Mouse (Mus musculus) adrenal gland, postnatal 25 days (tissue): ENCODE data around the gene Cdhr2. TPM values are rescaled to one million over a fixed set of nuclear protein-coding genes. Genes with fewer than 3 reads are reported as not detected.
A peak's percentile ranks its signal among the peaks of the same experiment; 100 is the strongest.

ENCODE experiments used
- DNase-seq: peaks from one replicate; pipeline ENCODE4 v3.0.0; 2021; ENCODE audit warnings: mixed read lengths
- total RNA-seq: library from RNA; stranded (reverse); gene quantifications from 2 replicates; pipeline ENCODE4 v1.2.3, GENCODE M21; 2021

The Cdhr2 gene
- total RNA-seq, 1 experiment from 2014 or later, result not detected

DNA sequence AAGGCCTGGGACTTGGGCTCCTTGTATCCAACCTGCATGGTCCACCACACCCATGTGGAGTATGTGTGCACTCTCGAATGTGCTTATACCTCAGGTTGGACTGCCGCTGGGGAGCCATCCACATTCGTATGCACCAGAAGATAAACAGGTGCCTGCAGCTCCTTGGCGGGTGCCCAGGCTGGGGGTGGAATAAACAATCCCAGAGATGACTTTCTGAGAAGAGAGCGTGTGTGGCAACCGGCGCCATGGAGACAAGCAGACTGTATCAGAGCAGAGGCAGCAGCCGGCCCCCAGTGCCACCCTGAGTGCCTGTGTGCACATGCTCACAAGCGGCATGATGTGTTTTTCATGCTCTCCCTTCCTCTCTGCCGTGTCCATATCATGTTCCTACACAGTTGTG lies 51.4 kb downstream of the Cdhr2 start:
- no peak for DNase-seq

DNA sequence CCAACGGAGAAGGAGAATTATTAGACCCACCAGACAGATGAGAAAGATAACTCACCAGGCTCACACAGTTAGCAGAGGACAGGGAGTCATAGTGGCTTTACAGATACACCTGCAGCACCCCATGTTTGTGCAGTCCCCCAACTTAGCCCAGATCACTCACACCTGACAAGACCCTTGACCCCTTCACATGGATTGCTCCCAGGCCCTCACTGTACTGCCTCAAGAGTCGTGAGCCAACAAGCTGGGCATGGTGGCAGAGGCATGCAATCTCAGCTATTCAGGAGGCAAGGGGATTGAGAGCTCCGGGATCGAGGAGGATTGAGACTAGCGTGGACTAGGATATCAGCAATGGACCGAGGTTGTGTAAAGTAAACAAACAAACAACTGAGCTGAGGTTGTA lies 52.5 kb downstream of the Cdhr2 start:
- no peak for DNase-seq

DNA sequence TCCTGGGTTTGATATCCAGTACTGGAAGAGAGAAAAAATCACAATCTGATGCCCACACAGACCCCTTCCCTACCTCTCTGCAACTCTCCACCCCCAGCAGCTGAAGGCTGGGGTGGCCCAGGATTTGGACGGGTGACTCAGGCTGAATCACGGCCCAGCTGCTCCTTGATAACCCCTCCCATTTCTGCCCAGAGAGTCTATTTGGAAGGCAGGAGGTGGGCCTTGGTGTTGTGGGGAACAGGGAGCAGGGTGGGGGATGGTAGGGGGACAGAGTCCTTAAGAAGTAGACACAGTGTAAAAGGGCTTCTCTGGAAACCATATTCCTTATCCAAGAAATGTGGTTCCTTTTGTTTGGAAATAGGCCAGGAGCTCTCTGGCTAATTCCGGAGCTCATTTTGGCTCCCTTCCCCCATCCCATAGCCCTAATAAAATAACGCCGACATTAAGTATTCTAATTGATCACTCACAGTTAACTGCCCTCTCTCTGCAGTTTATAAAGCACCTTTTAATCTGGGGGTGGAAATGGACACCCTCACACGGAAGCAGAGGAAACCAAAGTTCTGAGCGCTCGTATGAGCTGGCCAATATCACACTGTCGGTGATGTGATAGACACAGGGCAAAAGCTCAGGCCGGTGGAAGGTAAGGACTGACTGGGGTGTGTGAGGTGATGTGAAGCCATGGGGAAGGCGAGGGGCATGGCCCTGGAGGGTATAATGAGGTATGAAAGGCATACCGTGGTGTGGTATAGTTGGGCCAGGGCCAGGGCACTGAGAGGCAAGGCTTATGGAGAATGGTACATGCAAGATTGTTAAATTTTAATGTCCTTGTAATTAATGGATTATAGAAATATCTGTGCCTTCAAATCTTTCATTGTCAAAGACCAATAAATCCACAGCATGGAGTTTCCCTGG lies 53.2 kb downstream of the Cdhr2 start:
- no peak for DNase-seq

DNA sequence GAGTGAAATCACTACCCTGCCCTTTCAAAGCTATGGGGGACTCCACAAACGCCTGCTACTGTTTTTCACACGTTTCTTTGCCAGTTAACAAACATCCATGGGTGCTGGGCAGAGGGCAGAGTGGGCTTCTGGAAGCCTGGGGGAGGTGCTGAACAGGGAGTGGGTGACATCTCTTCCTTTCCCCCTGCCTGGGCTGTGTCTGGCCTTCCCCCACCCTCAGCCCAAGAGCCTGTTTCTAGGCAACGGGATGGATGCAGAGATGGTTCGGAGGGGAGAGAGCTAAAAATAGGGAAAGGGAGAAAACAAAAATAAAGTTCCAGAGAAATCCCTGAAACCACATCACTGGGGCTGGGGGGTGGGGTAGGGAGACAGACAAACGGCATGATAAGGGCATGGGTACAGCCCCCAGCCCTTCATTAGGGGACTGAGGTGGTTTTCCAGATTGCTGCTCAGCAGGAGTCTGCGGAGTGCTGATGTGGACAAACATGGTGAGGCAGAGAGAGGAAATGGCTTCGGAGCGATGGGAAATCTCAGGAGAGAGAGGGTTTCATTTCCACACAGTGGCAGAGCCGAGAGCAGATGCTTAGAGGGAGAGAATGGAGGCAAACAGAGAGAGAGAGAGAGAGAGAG lies 54.1 kb downstream of the Cdhr2 start:
- DNase-seq, result no peak

DNA sequence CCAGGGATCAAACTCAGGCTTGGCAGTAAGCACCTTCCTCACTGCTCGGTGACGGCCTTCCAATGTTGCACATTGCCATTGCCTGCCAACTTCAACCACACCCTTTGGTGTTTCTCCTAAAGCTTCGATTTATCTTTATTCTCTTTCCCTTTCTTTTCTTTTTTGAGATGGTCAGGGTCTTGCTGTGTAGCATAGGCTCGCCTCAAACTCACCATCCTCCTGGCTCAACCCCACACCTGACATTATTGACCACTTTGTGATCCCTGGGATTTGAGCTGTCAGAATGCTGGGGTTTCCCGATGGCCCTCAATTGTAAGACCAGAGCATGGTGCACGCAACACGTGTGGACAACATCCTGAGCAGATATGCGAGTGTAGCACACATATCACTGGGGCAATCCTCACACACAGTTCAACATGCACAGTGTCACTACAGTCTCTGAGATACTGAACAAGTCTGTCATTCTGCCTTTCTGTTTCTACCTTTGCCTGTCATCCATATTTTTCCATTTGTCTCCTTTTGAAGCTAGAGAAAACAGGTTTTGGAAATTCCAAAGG lies 55.0 kb downstream of the Cdhr2 start:
- no peak for DNase-seq

DNA sequence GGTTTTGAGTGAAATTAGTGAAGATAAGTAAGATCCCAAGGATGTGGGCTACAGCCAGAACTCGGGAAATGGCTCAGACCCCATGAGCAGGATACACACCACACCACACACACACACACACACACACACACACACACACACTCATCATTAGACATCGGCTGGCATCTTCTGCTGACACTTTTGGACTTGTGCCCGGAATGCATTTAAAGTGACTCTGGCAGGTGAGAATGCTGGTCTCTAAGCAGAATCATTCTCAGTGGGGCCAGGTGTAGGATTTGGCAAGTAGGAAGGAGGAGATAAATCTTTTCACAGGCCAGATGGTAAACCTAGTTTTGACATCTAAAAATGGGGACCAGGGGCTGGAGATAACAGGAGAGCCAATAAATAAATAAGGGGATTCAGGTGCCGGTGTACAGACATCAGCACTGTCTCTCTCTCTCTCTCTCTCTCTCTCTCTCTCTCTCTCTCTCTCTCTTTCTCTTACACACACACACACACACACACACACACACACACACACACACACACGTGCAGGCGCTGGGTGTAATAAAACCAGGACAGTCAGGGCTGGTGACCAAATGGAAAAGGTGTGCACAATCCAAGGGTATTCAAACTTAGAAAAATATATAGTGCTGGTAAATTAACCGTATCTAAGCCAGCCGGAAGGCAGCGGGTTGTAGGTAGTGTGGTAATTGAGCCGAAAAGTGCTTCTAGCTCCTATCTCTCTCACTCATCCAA lies 56.0 kb downstream of the Cdhr2 start:
- DNase-seq, result no peak

DNA sequence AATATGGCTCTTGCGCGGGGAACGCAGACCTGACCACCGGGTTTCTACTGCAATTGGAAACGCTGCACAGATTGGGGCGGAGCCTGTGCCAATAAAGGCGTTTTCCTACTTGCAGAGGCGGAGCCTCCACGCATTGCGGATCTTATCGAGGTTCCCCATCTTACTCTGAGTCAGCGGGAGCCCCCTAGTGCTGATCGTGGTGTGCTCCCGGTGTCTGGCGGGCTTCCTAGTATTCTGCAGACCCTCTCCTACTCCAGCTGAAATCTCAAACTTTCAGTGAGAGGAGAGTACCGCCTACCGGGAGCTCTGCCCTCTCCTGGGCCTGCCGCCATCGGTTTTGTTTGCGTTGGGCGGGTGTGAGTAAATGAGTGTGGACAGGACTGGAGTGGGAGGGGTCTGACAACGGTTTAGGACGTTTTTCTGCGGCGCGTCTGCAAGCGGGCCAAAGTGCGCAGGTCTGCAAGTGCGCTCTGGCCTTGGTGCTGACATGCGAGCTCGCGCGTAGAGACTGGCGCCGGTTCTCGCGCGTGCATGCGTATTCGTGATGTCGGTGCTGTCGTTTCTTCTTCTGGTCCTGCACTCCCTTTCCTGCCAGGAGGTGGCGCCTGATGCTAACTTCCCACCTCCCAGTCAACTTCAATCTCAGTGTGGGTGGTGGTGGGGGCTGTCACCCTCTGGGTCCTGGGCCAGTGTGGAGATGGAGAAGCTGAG lies 56.9 kb downstream of the Cdhr2 start:
- DNase-seq, result peak; percentile 82

DNA sequence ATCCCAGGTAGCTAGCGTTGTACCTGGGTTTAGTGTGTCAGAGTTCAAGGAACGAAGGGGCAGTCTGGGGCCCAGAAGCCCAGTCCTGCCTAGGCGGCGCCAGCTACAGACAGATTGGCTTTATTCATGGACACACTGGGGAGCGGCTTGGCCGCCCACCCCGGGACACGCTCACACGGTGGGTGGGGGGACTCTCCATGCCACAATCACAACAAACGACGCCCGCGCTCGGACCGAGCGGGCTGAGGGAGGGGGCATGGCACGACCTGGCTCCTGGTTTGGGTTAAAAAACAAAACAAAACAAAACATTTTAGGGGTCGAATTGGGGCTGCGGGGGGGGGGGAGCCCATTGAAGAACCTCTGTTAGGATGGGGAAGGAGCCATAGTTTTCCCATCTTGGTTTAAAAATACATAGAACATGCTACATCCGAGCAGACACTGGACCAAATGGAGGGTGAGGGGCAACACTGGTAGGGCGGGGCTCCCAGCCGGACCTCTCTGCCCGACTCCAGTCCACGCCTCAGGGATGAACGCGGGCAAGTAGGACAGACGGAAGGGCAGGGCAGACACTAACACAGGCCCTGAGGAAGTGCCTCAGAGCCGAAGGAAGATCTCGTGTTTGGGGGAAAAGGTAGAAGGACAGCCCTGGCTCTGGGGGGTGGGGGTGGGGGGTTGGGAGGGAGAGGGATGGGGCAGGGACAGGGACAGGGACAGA lies 57.7 kb downstream of the Cdhr2 start:
- no peak for DNase-seq

DNA sequence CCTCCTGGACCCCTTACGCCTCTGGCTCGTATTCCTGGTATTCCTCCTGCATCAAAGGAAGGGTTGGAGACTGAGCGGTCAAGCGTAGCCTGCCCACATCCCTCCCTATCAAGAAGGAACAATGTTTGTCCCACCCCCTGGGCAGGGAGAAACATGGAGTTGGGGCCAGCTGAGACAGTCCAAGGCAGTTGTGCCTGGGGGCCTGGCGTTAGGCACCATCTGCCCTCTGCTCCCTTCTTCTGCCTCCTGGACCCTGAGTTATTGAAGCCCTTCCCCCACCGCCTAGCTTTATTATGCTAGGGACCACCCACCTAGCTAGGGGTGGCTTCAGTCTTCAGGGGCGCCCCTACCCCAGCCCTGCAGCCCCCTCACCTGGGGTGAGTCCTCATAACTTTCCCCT lies 58.2 kb downstream of the Cdhr2 start:
- DNase-seq, result no peak

DNA sequence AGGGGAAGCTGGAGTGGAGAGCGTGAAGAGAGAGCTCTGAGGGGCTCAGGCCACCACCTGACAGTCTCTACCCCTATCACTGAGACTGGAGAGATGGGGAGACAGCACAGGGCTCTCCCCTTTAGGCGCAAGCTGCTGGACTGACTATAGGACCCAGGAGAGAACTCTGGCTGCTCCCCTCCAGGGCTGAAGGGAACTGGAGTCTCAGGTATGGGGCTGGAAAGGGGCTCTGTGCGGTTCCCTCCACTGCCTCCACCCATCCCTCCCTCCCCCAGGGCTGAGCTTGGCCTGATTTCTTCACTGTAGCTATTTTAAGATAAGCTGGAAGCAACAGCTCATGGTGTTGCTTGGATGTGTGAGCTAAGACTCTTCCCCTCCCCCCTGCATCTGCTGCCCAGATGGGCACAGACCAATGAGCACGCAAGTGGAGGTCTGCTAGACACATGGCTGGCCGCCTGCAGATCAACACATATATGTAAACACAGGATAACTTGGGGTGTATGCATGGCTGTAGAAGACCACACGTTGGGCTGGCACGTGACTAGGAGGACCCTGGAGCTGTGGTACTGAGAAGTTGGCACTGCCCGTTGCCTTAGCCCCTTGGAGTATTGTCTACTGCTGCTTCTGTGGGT lies 59.0 kb downstream of the Cdhr2 start:
- no peak for DNase-seq

DNA sequence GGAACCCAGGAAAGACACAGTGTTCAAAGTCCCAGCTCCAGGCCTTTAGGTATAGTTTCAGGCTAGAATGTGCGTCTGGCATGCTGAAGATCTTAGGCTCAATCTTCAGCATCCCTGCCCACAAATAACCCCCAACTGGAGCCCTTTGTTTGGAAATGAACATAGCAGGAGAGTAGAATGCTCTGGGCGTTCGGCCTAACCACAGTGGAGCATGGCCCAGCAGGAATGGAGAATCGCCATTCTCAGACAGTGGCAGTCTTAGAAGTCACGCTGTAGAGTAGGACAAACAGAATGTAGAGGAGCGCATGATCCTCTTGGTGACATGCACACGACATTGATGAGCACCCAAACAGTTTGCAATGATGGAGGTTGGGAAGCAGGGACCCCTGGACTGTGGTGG lies 59.6 kb downstream of the Cdhr2 start:
- DNase-seq, result no peak

DNA sequence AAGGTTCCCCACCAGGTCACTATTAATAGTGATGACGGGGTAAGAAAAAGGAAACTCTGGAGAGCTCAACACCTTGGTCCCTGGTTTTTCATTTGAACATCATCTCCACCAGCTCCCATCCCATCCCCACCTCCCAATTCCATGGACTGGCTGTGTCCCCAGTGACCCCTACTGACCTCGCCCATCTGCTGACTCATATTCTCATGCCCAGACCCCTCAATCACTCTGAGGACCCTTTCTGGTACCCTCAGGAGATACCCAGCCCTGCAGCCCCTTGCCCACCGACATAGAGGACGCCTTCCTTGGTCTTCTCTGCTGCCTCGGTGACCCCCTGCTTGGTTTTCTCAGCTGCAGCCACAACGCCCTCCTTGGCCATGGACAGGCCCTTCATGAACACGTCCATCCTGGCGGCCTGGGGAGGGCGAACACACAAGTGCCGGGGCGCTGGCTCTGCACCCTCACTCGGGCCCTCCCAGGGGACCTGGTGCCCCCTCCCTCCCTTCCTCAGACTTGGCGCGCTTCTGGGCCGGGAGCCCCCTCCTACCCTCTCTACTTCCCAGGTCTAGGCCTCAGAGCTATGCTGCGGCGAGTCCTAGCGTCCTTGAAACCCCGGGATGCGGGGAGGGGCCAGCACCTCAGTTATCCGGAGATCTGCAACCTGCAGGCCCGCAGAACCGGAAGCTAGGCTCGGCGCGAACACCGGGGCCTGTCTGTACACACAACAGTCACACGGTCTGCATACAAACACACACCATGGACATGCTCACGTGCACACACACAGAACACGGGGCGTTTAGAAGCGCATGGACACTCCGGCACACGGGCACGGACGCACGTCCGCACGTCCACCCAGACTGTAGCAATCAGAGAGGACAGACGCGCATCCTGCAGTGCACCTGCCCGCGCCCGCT lies 64.3 kb downstream of the Cdhr2 start:
- DNase-seq, result no peak

DNA sequence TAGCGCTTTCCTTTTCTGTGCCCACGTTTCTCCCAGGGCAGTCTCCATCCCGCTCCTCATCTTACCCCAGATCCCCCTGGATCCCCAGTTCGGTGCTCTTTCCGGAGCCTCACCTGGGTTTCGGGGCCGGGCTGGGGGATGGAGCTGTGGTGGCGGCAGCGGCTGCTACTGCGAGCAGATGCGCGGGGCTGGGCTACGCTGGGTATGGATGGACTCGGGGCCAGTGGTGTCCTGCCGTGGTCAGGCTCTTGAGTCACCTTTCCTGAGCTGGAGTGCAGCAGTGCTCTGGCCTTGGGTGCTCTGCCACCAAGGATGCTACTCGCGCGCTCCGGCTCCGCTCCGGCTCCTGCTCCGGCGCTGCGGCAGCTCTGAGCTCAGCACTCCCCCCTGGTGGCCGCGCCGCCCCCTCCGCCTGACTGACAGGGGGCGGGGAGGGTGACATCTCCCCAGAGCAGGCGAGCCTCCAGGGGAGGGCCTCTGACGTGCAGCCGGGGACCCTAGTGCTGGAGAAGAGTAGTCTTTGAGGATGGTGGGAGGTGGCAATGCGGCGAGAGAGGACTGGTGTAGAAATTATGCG lies 65.0 kb downstream of the Cdhr2 start, which contains the start of gene Sncb:
Gene Sncb (minus strand): TSS at position 404 of the 577 bp plus-strand sequence.
- peak; percentile 71 for DNase-seq

DNA sequence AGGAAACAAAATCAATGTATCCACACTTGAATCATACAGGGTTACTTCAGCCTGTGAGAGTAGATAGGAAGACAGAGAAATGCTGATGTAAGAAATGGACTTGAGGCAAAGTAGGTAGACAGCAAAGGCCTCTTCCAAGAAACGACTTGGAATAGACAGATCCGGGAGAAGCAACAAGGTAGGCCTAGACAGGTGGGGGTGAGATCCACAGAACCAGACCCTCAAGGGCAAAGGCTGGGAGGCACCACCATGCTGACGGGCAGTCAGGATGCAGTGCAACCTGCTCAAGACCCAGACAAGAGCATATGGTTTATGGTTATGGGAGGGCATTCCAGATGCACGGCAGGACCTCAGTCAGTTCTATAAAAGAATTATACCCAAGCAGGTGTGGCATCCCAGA lies 65.8 kb downstream of the Cdhr2 start:
- no peak for DNase-seq

DNA sequence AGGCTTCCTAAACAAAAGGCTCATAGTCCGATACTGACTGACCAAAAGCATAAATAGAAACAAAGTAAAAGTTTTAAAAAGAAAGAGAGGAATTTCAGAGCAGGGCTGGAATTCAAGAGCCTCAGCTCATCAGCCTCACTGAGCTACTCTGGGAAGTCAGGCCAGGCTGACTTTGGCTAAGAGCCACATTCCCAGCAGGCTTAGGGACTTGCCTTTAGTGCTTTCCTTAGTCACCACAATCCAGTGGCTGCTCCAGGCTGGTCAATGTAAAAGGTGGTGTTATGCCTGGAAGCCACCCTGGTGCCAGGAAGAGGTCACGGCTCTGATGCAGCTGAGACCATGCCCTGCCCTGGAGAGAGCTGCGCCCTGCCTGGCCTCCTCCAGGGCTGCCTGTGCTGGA lies 79.3 kb downstream of the Cdhr2 start:
- DNase-seq, result peak; percentile 46

DNA sequence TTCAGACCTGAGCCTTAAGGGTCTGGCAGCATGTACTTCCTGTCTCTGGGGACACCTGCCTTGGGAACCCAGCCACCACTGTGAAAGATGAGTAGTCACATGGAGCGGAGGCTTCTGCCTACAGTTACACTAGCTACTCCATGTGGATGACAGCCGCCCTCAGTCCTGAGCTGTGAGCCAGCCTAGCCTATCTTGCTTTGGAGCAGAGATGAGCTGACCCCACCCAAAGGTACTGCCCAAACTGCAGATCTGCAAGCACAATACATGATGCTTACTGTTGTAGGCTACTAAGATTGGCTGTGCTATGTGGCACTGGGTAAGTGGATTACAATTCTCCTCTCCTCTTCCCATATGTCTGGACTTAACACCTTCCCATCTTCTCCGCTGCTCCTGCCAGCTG lies 79.8 kb downstream of the Cdhr2 start:
- DNase-seq, result no peak

DNA sequence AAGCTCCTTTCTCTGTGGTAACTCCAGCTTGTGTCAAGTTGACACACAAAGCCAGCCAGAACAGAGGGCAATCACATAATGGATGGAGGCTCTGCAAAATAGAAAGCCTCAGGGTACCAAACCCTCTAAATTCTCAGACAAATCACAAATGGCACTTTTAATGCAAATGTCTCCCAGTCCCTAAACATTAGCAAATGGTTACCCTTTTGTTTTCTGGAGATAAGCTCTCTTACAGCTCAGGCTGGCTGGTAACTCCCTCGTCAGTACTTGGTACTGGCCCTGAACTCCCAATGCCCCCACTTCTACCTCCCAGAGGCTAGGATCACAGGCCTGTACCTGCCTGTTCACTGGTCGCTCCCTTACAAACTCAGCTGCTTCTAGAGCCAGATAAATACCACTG lies 82.0 kb downstream of the Cdhr2 start:
- DNase-seq, result no peak

DNA sequence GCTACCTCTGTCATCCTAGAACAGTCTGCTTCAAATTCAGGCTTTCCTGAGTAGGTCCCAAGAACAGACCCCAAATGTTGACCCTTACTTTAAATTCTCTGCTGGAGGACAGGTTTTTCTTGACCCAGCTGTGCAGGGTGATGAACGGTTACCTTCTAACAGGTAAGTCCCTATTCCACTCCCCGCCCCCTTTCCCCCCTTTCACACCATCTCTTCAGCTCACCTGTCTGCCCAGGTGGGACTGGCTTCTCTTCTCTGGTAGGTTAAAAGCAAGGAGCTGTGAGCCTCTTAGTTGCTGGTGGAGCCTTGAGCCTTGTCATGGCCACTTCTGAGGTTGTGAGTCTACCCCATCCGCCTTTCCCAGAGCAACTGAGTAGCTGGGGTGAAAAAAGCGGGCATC lies 82.4 kb downstream of the Cdhr2 start, which contains the start of gene Eif4e1b:
Gene Eif4e1b (plus strand): TSS at position 301 of the 400 bp plus-strand sequence.
- no peak for DNase-seq
